Mouse (Mus musculus) liver, embryonic 14.5 days (tissue): ENCODE measurements around the gene Tec. TPM values are rescaled to one million over a fixed set of nuclear protein-coding genes. Genes with fewer than 3 reads are reported as not detected.
A peak's percentile ranks its signal among the peaks of the same experiment; 100 is the strongest.

Source experiments
- ATAC-seq: fragments of 200-750 bp; cut with Nextera tagmentation; 2 replicates; pipeline ENCODE4 v1.8.0; 2017; ENCODE audit warnings: moderate number of reproducible peaks, mild to moderate bottlenecking, moderate library complexity; ENCODE audit not compliant: insufficient read depth
- DNase-seq, 3 experiments: peaks; one replicate each; pipeline ENCODE4 v3.0.0-alpha.2; 2012 to 2013; ENCODE audit warnings: low read depth in 3 of 3, low spot score in 3 of 3
- H3K27ac ChIP-seq: fragments of 300-500 bp; sonication (generic); 2 replicates; pipeline ENCODE4 v1.5.1; 2014; ENCODE audit warnings: moderate library complexity, mild to moderate bottlenecking, control low read depth, inconsistent platforms
- H3K27me3 ChIP-seq: fragments of 300-500 bp; sonication (generic); 2 replicates; pipeline ENCODE4 v1.6.1; 2014; ENCODE audit warnings: mild to moderate bottlenecking, low read length, moderate library complexity; ENCODE audit not compliant: control insufficient read depth, insufficient read depth
- H3K36me3 ChIP-seq: fragments of 300-500 bp; sonication (generic); replicated peaks from 2 replicates; pipeline ENCODE4 v1.6.1; 2014; ENCODE audit warnings: low read depth; ENCODE audit not compliant: control insufficient read depth, insufficient read depth
- H3K4me1 ChIP-seq, 2 experiments: fragments of 200-500 bp in 1 of 2; fragments of 300-500 bp in 1 of 2; sonication (generic) in 1 of 2; replicated peaks; 2 replicates each; pipeline ENCODE4 v1.6.1; 2012 to 2014; ENCODE audit warnings: antibody characterized with exemption in 1 of 2, inconsistent platforms in 1 of 2, low read length in 1 of 2; ENCODE audit not compliant: control insufficient read depth in 2 of 2, insufficient read depth in 2 of 2
- H3K4me2 ChIP-seq: fragments of 300-500 bp; sonication (generic); 2 replicates; pipeline ENCODE4 v1.6.1; 2014; ENCODE audit warnings: low read depth, mild to moderate bottlenecking, control low read depth, moderate library complexity
- H3K4me3 ChIP-seq, 2 experiments: fragments of 200-500 bp in 1 of 2; fragments of 300-500 bp in 1 of 2; sonication (generic) in 1 of 2; 2 replicates each; pipeline ENCODE4 v1.5.1; 2012 to 2014; ENCODE audit warnings: low read depth in 2 of 2, low read length in 2 of 2, mild to moderate bottlenecking in 2 of 2, control low read depth in 1 of 2, inconsistent platforms in 1 of 2, moderate library complexity in 1 of 2; ENCODE audit not compliant: insufficient read depth in 1 of 2
- H3K9ac ChIP-seq: fragments of 300-500 bp; sonication (generic); replicated peaks from 2 replicates; pipeline ENCODE4 v1.6.1; 2014; ENCODE audit warnings: mild to moderate bottlenecking, control low read depth, moderate library complexity
- H3K9me3 ChIP-seq: fragments of 300-500 bp; sonication (generic); 2 replicates; pipeline ENCODE4 v1.6.1; 2016; ENCODE audit warnings: low read length, mixed read lengths; ENCODE audit not compliant: control insufficient read depth
- CTCF ChIP-seq: IDR thresholded peaks from 2 replicates; pipeline ENCODE4 v1.5.1; 2016; ENCODE audit warnings: antibody characterized with exemption, low read depth, control low read depth
- EP300 ChIP-seq: IDR thresholded peaks from 2 replicates; pipeline ENCODE4 v1.6.1; 2016; ENCODE audit warnings: antibody characterized with exemption, low read depth
- WGBS: fragments of 180-500 bp; shearing (Covaris S2); extraction: QIAGEN DNeasy Blood & Tissue Kit; methylation state at CpG from one replicate; pipeline ENCODE4 v1.1.7; 2014; ENCODE audit not compliant: insufficient replicate concordance; 5-methylcytosine and 5-hydroxymethylcytosine counted together
- polyA plus RNA-seq, 2 experiments: library from polyadenylated mRNA; depleted of rRNA in 1 of 2; stranded (reverse) in 1 of 2; unstranded in 1 of 2; fragments of >200 nt; fragmentation: Nextera tagmentation in 1 of 2; extraction: Ambion mirVana in 1 of 2; gene quantifications; 2 replicates each; pipeline versions ENCODE4 v1.2.1 to v1.2.3; 2012 to 2014

The Tec gene
- polyA plus RNA-seq, 2 experiments = 1.9 to 3.3 TPM

DNA sequence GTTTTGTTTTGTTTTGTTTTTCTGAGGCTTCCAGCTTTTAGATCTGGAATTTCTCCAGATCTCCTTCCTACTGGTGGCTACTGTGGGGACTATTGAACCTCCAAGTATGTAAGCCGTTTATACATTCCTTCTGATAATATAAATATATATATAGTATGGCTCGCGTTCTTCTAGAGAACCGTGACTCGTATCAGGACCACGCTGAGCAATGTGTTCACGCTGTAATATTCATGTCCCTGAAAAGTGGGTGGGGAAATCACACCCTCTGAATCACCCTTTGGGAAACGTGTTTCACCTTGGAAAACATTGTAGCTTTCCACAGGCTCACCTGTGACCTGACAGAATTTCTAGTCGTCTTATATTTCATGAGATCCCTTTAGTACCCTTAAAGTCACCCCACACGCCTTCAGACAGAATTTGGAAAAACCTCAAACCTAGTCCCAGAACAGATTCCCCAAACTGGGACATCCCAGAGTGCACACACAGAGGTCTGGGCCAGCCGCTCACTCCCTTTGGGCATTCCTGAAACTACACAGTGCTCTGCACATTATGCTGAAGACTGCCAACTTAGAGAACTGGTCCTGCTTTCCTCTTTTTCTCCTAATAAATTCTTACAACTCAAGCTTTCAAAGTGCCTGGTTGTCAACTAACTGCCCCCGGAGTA lies 13.6 kb upstream of the Tec start:
- ATAC-seq (no peak), DNase-seq (no peak)

DNA sequence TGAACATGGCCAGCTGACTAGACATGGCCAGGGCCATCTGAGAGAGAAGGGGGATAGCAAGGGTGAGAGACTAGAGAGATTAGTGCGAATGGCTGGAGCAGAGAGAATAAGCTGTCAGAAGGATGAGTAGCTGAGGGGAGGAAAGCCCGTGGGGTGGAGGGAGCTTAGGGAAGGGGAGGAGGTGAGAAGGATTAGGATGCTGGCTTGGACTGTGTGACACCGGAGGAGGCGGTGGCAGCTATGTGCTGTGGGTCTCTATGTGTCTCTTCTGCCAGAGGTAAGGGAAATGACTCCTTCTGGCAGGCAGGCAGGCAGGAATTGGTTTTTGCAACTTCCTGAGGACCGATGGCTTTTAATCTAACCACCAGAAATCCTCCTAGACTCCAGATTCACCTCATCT lies 11.5 kb upstream of the Tec start:
- 18% methylated on average over 5 of the region's 5 CpGs for WGBS
- Histone ChIP-seq H3K4me2 (no peak overlapping the region), H3K9ac (no peak overlapping the region), H3K4me3 (no peak overlapping the region), H3K9me3 (no peaks in the 10 kb centered on the region), H3K27ac (no peak overlapping the region), H3K36me3 (no peaks in the 10 kb centered on the region), H3K27me3 (no peaks in the 10 kb centered on the region; the same call in 1 of the 2 replicates), H3K4me1 (peaks cover 0 to 2% of the 10 kb centered on the region in 2 experiments; a peak in 1 of 4 replicates)
- DNase-seq = no peak
- no peak for ATAC-seq
- TF ChIP-seq CTCF = no peak
- no peak for TF ChIP-seq EP300

More for the DNA sequence above, 13.6 kb upstream of the Tec start:
- Histone ChIP-seq H3K9me3 (no peaks in the 10 kb centered on the region), H3K27ac (no peak overlapping the region), H3K36me3 (no peaks in the 10 kb centered on the region), H3K4me3 (no peak overlapping the region), H3K4me1 (0 out of 4 replicates have a peak, but pooled peaks cover 0 to 2% of the 10 kb centered on the region in 2 experiments), H3K9ac (no peak overlapping the region), H3K27me3 (no peaks in the 10 kb centered on the region), H3K4me2 (no peak overlapping the region)
- TF ChIP-seq CTCF (no peak), EP300 (no peak)
- WGBS = 63% methylated on average over 12 of the region's 12 CpGs

DNA sequence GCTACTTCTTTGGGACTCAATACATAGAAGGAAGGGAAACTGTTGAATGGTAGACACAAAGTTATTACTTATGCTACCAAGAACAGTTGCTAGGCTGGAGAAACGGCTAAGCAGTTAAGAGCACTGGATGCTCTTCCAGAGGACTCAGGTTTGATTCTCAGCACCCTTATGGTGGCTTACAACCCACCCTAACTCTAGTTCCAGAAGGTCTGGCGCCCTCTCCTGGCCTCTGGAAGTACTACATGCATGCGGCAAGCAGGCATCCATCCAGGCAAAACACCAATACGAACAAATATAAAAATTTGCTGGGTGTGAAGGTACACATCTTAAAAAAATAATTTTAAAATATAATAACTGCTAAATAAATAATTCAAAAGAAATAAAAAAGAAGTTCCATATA lies 2.8 kb upstream of the Tec start:
- TF ChIP-seq CTCF = peak; percentile 70
- TF ChIP-seq EP300 = no peak
- Histone ChIP-seq H3K27ac (no peak overlapping the region), H3K9me3 (no peaks in the 10 kb centered on the region), H3K9ac (no peak overlapping the region), H3K4me1 (peaks cover 3 to 13% of the 10 kb centered on the region in 2 experiments; a peak in 2 of 4 replicates), H3K4me2 (no peak overlapping the region), H3K36me3 (no peaks in the 10 kb centered on the region), H3K27me3 (peaks cover 19% of the 10 kb centered on the region), H3K4me3 (no peak overlapping the region)
- ATAC-seq (no peak), DNase-seq (no peak)
- 63% methylated on average over 4 of the region's 4 CpGs for WGBS

DNA sequence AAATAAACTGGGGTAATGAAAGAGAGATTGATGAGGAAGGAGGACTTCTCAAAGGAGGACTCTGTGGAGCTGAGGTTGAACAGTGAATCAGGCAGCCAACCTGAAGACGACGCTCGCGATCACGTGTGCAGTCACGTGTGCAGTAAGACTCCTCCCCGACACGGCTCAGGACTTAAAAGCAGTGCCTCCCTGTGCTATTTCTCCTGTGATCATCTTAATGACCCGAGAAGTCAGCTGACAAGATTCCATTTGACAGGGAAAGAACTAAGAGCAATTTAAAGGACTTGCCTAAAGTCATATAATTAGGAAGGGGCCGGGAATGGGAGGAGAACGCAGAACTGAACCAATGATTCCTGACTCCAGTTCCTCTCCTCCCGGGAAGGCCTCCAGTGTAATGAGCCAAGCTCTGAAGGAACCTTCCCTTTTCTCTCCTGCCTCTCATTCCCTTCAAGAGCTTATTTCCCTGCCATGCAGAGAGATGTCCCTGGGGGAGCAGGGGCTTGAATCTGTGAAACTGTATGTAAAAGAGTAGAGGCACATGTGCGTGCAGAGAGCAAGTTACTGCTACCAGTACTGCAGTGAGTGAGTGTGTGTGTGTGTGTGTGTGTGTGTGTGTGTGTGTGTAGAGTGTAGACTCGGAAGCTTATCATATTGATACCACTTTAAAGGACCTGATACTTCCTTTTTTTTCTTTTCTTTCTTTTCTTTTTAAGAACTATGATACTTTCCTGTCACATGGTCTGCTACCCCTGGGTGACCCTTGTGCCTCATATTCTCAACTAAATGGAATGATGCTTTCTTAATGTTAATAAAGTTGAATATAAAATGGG lies 1.7 kb upstream of the Tec start:
- Histone ChIP-seq H3K36me3 (no peaks in the 10 kb centered on the region), H3K4me2 (no peak overlapping the region), H3K9me3 (no peaks in the 10 kb centered on the region), H3K27me3 (peaks cover 19% of the 10 kb centered on the region), H3K27ac (no peak overlapping the region), H3K9ac (no peak overlapping the region), H3K4me3 (no peak overlapping the region), H3K4me1 (peaks cover 3 to 13% of the 10 kb centered on the region in 2 experiments; a peak in 2 of 4 replicates)
- 73% methylated on average over 14 of the region's 14 CpGs for WGBS
- ATAC-seq (no peak), DNase-seq (no peak)
- no peak for TF ChIP-seq EP300
- no peak for TF ChIP-seq CTCF

DNA sequence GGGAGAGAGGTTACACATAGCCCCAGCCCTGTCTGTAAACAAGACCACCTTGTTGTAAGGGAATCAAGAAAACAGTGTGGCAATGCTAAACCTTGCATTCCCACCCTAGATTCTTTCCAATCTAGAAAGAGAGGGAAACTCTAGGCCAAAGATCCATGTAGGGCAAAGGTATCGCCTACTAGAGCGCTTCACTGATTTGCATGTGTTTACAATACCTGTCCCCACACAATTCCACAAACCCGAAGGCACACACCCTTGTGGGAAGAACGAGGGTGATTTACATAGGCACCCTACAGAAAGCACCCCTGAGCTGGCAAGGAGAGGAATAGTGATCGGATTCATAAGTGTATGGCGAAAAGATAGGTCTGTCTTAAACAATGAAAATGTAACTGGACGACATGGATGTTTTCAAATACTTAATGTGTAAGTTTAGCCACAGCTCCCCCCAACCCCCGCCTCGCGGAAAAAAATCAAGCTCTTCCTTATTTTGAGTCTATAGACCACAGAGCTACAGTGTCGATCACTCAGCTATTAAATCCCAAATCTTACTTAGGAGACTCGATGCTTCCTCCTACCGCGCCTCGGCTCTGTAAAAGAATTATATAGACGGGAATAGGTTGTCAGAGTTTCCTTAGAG lies 1.1 kb downstream of the Tec start:
- Histone ChIP-seq H3K27ac (no peak overlapping the region), H3K9ac (no peak overlapping the region), H3K4me3 (peak overlapping the region; percentile 59 to 62; a peak in 3 of 4 replicates), H3K36me3 (no peaks in the 10 kb centered on the region), H3K4me2 (peak overlapping the region; percentile 76), H3K27me3 (peaks cover 19% of the 10 kb centered on the region), H3K9me3 (no peaks in the 10 kb centered on the region), H3K4me1 (peaks cover 3 to 17% of the 10 kb centered on the region in 2 experiments; a peak in 2 of 4 replicates)
- WGBS = 15% methylated on average over 16 of the region's 16 CpGs
- no peak for DNase-seq
- TF ChIP-seq EP300 (no peak), CTCF (no peak)
- no peak for ATAC-seq
